Mouse (Mus musculus): ENCODE data around the gene Sh2d5.

GRCm38 (mm10) chr4:138251819-138252218 is 1.6 kb downstream of the Sh2d5 start:
- TF ChIP-seq CTCF (IDR thresholded peaks at IDR 0.05; ENCODE audit: low read depth, low read length) (no peak), POLR2A (IDR thresholded peaks at IDR 0.05; ENCODE audit: insufficient read depth, low read length) (no peak)

Data from ES-Bruce4 (cell line).